Mouse (Mus musculus): ENCODE measurements at regions not wholly inside any gene's neighbourhood (a gene's known extent, or its start where the extent isn't known, plus 50 kb on each side); places are given as distances from the start of the nearest gene placed in this dataset.

GRCm38 (mm10) chr14:48900201-48900600 lies 165.7 kb upstream of the Ap5m1 start:
- no peaks in the 10 kb centered on the region for H3K4me1 ChIP-seq (ENCODE audit: control insufficient read depth, low read depth, low read length)
- H3K9me3 ChIP-seq (replicated peaks; ENCODE audit: control insufficient read depth, low read length): no peaks in the 10 kb centered on the region
- H3K9ac ChIP-seq (ENCODE audit: low read depth, low read length): no peak overlapping the region
- no peak overlapping the region for H3K27ac ChIP-seq (ENCODE audit: low read length)
- no peaks in the 10 kb centered on the region for H3K36me3 ChIP-seq (ENCODE audit: control insufficient read depth, insufficient read depth)
- no peak for ATAC-seq (ENCODE audit: low read depth)
- H3K4me3 ChIP-seq (ENCODE audit: low read depth, low read length): no peak overlapping the region
- WGBS (ENCODE audit: insufficient replicate concordance): 71% methylated on average over 1 of the region's 1 CpGs
- no peaks in the 10 kb centered on the region for H3K27me3 ChIP-seq (ENCODE audit: control insufficient read depth, insufficient read depth, low read depth, low read length)
- no peak overlapping the region for H3K4me2 ChIP-seq (ENCODE audit: low read depth, low read length)

GRCm38 (mm10) chr14:48897140-48897539 lies 168.8 kb upstream of the Ap5m1 start:
- WGBS (ENCODE audit: insufficient replicate concordance): 58% methylated on average over 5 of the region's 5 CpGs
- no peaks in the 10 kb centered on the region for H3K36me3 ChIP-seq (ENCODE audit: control insufficient read depth, insufficient read depth)
- no peak overlapping the region for H3K27ac ChIP-seq (ENCODE audit: low read length)
- 0 out of 2 replicates have a peak, but pooled peaks cover 3% of the 10 kb centered on the region for H3K27me3 ChIP-seq (ENCODE audit: control insufficient read depth, insufficient read depth, low read depth, low read length)
- no peak overlapping the region for H3K4me2 ChIP-seq (ENCODE audit: low read depth, low read length)
- H3K9me3 ChIP-seq (replicated peaks; ENCODE audit: control insufficient read depth, low read length): no peaks in the 10 kb centered on the region
- no peaks in the 10 kb centered on the region for H3K4me1 ChIP-seq (ENCODE audit: control insufficient read depth, low read depth, low read length)
- H3K9ac ChIP-seq (ENCODE audit: low read depth, low read length): no peak overlapping the region
- no peak overlapping the region for H3K4me3 ChIP-seq (ENCODE audit: low read depth, low read length)
- ATAC-seq (ENCODE audit: low read depth): no peak

GRCm38 (mm10) chr14:48896235-48896634 lies 169.7 kb upstream of the Ap5m1 start:
- no peak overlapping the region for H3K4me3 ChIP-seq (ENCODE audit: low read depth, low read length)

GRCm38 (mm10) chr14:48891216-48891615 lies 174.7 kb upstream of the Ap5m1 start:
- no peak for ATAC-seq (ENCODE audit: low read depth)
- 52% methylated on average over 9 of the region's 9 CpGs for WGBS (ENCODE audit: insufficient replicate concordance)

More at GRCm38 (mm10) chr14:48896235-48896634, 169.7 kb upstream of the Ap5m1 start:
- Histone ChIP-seq H3K27me3 (ENCODE audit: control insufficient read depth, insufficient read depth, low read depth, low read length) (0 out of 2 replicates have a peak, but pooled peaks cover 3% of the 10 kb centered on the region), H3K9ac (ENCODE audit: low read depth, low read length) (no peak overlapping the region), H3K4me2 (ENCODE audit: low read depth, low read length) (no peak overlapping the region), H3K27ac (ENCODE audit: low read length) (no peak overlapping the region), H3K4me1 (ENCODE audit: control insufficient read depth, low read depth, low read length) (no peaks in the 10 kb centered on the region), H3K9me3 (replicated peaks; ENCODE audit: control insufficient read depth, low read length) (no peaks in the 10 kb centered on the region), H3K36me3 (ENCODE audit: control insufficient read depth, insufficient read depth) (no peaks in the 10 kb centered on the region)
- ATAC-seq (ENCODE audit: low read depth): no peak
- WGBS (ENCODE audit: insufficient replicate concordance): 61% methylated on average over 7 of the region's 7 CpGs

GRCm38 (mm10) chr14:48888954-48889353 lies 176.9 kb upstream of the Ap5m1 start:
- Histone ChIP-seq H3K27me3 (ENCODE audit: control insufficient read depth, insufficient read depth, low read depth, low read length) (0 out of 2 replicates have a peak, but pooled peaks cover 2% of the 10 kb centered on the region), H3K4me1 (ENCODE audit: control insufficient read depth, low read depth, low read length) (no peaks in the 10 kb centered on the region), H3K36me3 (ENCODE audit: control insufficient read depth, insufficient read depth) (no peaks in the 10 kb centered on the region), H3K27ac (ENCODE audit: low read length) (no peak overlapping the region), H3K9ac (ENCODE audit: low read depth, low read length) (no peak overlapping the region), H3K4me2 (ENCODE audit: low read depth, low read length) (no peak overlapping the region), H3K4me3 (ENCODE audit: low read depth, low read length) (no peak overlapping the region), H3K9me3 (replicated peaks; ENCODE audit: control insufficient read depth, low read length) (no peaks in the 10 kb centered on the region)
- 6% methylated on average over 13 of the region's 13 CpGs for WGBS (ENCODE audit: insufficient replicate concordance)
- ATAC-seq (ENCODE audit: low read depth): no peak

More at GRCm38 (mm10) chr14:48891216-48891615, 174.7 kb upstream of the Ap5m1 start:
- H3K36me3 ChIP-seq (ENCODE audit: control insufficient read depth, insufficient read depth): no peaks in the 10 kb centered on the region
- H3K27ac ChIP-seq (ENCODE audit: low read length): no peak overlapping the region
- H3K9me3 ChIP-seq (replicated peaks; ENCODE audit: control insufficient read depth, low read length): no peaks in the 10 kb centered on the region
- H3K9ac ChIP-seq (ENCODE audit: low read depth, low read length): no peak overlapping the region
- no peak overlapping the region for H3K4me3 ChIP-seq (ENCODE audit: low read depth, low read length)
- no peaks in the 10 kb centered on the region for H3K4me1 ChIP-seq (ENCODE audit: control insufficient read depth, low read depth, low read length)
- H3K4me2 ChIP-seq (ENCODE audit: low read depth, low read length): no peak overlapping the region
- H3K27me3 ChIP-seq (ENCODE audit: control insufficient read depth, insufficient read depth, low read depth, low read length): 0 out of 2 replicates have a peak, but pooled peaks cover 3% of the 10 kb centered on the region

GRCm38 (mm10) chr14:48880041-48880440 lies 185.9 kb upstream of the Ap5m1 start:
- H3K36me3 ChIP-seq (ENCODE audit: control insufficient read depth, insufficient read depth): no peaks in the 10 kb centered on the region
- ATAC-seq (ENCODE audit: low read depth): no peak
- H3K27me3 ChIP-seq (ENCODE audit: control insufficient read depth, insufficient read depth, low read depth, low read length): no peaks in the 10 kb centered on the region
- H3K4me3 ChIP-seq (ENCODE audit: low read depth, low read length): no peak overlapping the region
- no peaks in the 10 kb centered on the region for H3K4me1 ChIP-seq (ENCODE audit: control insufficient read depth, low read depth, low read length)
- H3K9ac ChIP-seq (ENCODE audit: low read depth, low read length): no peak overlapping the region
- WGBS (ENCODE audit: insufficient replicate concordance): 48% methylated on average over 6 of the region's 6 CpGs
- no peak overlapping the region for H3K4me2 ChIP-seq (ENCODE audit: low read depth, low read length)
- H3K9me3 ChIP-seq (replicated peaks; ENCODE audit: control insufficient read depth, low read length): no peaks in the 10 kb centered on the region
- H3K27ac ChIP-seq (ENCODE audit: low read length): no peak overlapping the region

GRCm38 (mm10) chr14:48877998-48878657 lies 187.8 kb upstream of the Ap5m1 start:
- no peaks in the 10 kb centered on the region for H3K4me1 ChIP-seq (ENCODE audit: control insufficient read depth, low read depth, low read length)
- H3K27ac ChIP-seq (ENCODE audit: low read length): no peak overlapping the region
- H3K4me2 ChIP-seq (ENCODE audit: low read depth, low read length): no peak overlapping the region
- H3K9ac ChIP-seq (ENCODE audit: low read depth, low read length): no peak overlapping the region
- no peak for ATAC-seq (ENCODE audit: low read depth)
- 67% methylated on average over 12 of the region's 12 CpGs for WGBS (ENCODE audit: insufficient replicate concordance)
- H3K4me3 ChIP-seq (ENCODE audit: low read depth, low read length): no peak overlapping the region
- no peaks in the 10 kb centered on the region for H3K9me3 ChIP-seq (replicated peaks; ENCODE audit: control insufficient read depth, low read length)
- H3K36me3 ChIP-seq (ENCODE audit: control insufficient read depth, insufficient read depth): no peaks in the 10 kb centered on the region
- H3K27me3 ChIP-seq (ENCODE audit: control insufficient read depth, insufficient read depth, low read depth, low read length): no peaks in the 10 kb centered on the region

- 69% methylated on average over 3 of the region's 3 CpGs for WGBS (ENCODE audit: insufficient replicate concordance)
- no peaks in the 10 kb centered on the region for H3K4me1 ChIP-seq (ENCODE audit: control insufficient read depth, low read depth, low read length)
- no peak for ATAC-seq (ENCODE audit: low read depth)
Observed at GRCm38 (mm10) chr14:48871313-48871712, 194.6 kb upstream of the Ap5m1 start.

GRCm38 (mm10) chr14:48869956-48870355 lies 195.9 kb upstream of the Ap5m1 start:
- H3K9me3 ChIP-seq (replicated peaks; ENCODE audit: control insufficient read depth, low read length): no peaks in the 10 kb centered on the region
- ATAC-seq (ENCODE audit: low read depth): no peak
- no peak overlapping the region for H3K4me3 ChIP-seq (ENCODE audit: low read depth, low read length)
- H3K27me3 ChIP-seq (ENCODE audit: control insufficient read depth, insufficient read depth, low read depth, low read length): no peaks in the 10 kb centered on the region
- H3K4me1 ChIP-seq (ENCODE audit: control insufficient read depth, low read depth, low read length): no peaks in the 10 kb centered on the region
- H3K4me2 ChIP-seq (ENCODE audit: low read depth, low read length): no peak overlapping the region
- H3K9ac ChIP-seq (ENCODE audit: low read depth, low read length): no peak overlapping the region
- no peak overlapping the region for H3K27ac ChIP-seq (ENCODE audit: low read length)
- no peaks in the 10 kb centered on the region for H3K36me3 ChIP-seq (ENCODE audit: control insufficient read depth, insufficient read depth)
- WGBS (ENCODE audit: insufficient replicate concordance): 59% methylated on average over 10 of the region's 10 CpGs

More at GRCm38 (mm10) chr14:48871313-48871712, 194.6 kb upstream of the Ap5m1 start:
- H3K36me3 ChIP-seq (ENCODE audit: control insufficient read depth, insufficient read depth): no peaks in the 10 kb centered on the region
- no peak overlapping the region for H3K9ac ChIP-seq (ENCODE audit: low read depth, low read length)
- H3K4me2 ChIP-seq (ENCODE audit: low read depth, low read length): no peak overlapping the region
- no peaks in the 10 kb centered on the region for H3K27me3 ChIP-seq (ENCODE audit: control insufficient read depth, insufficient read depth, low read depth, low read length)
- H3K9me3 ChIP-seq (replicated peaks; ENCODE audit: control insufficient read depth, low read length): no peaks in the 10 kb centered on the region
- no peak overlapping the region for H3K27ac ChIP-seq (ENCODE audit: low read length)
- no peak overlapping the region for H3K4me3 ChIP-seq (ENCODE audit: low read depth, low read length)

All from liver, embryonic 16.5 days (tissue).